Mouse (Mus musculus) stomach, embryonic 14.5 days (tissue): ENCODE results near the gene Plch2. TPM values are rescaled to one million over a fixed set of nuclear protein-coding genes. Genes with fewer than 3 reads are reported as not detected.

ENCODE experiments used
- ATAC-seq: fragments of 200-750 bp; cut with Nextera tagmentation; 2 replicates; pipeline ENCODE4 v1.8.0; 2017; ENCODE audit warnings: low read depth, moderate TSS enrichment; ENCODE audit not compliant: insufficient number of reproducible peaks, insufficient read depth, low FRiP score
- H3K27ac ChIP-seq: fragments of 300-500 bp; sonication (generic); 2 replicates; pipeline ENCODE4 v1.5.1; 2014; ENCODE audit warnings: mild to moderate bottlenecking, low read length, moderate library complexity, mixed read lengths
- H3K27me3 ChIP-seq: fragments of 300-500 bp; sonication (generic); 2 replicates; pipeline ENCODE4 v1.6.1; 2014; ENCODE audit warnings: low read length, control low read depth, mixed read lengths; ENCODE audit not compliant: control insufficient read depth, insufficient read depth
- H3K36me3 ChIP-seq: fragments of 300-500 bp; sonication (generic); 2 replicates; pipeline ENCODE4 v1.6.1; 2014; ENCODE audit warnings: mild to moderate bottlenecking, control low read depth, low read length, moderate library complexity, mixed read lengths; ENCODE audit not compliant: control insufficient read depth, insufficient read depth
- H3K4me1 ChIP-seq: fragments of 300-500 bp; sonication (generic); 2 replicates; pipeline ENCODE4 v1.6.1; 2014; ENCODE audit warnings: low read length, control low read depth, mixed read lengths; ENCODE audit not compliant: control insufficient read depth, insufficient read depth
- H3K4me2 ChIP-seq: fragments of 300-500 bp; sonication (generic); replicated peaks from 2 replicates; pipeline ENCODE4 v1.6.1; 2014; ENCODE audit warnings: low read depth, low read length, control low read depth
- H3K4me3 ChIP-seq: fragments of 300-500 bp; sonication (generic); 2 replicates; pipeline ENCODE4 v1.5.1; 2014; ENCODE audit warnings: low read depth, low read length, control low read depth
- H3K9ac ChIP-seq: fragments of 300-500 bp; sonication (generic); replicated peaks from 2 replicates; pipeline ENCODE4 v1.6.1; 2014; ENCODE audit warnings: low read depth, mild to moderate bottlenecking, control low read depth, low read length, moderate library complexity, mixed read lengths
- H3K9me3 ChIP-seq: fragments of 300-500 bp; sonication (generic); 2 replicates; pipeline ENCODE4 v1.6.1; 2016; ENCODE audit warnings: low read depth, low read length, control low read depth; ENCODE audit not compliant: control insufficient read depth
- WGBS: fragments of 180-500 bp; shearing (Covaris S2); extraction: QIAGEN DNeasy Blood & Tissue Kit; methylation state at CpG from one replicate; pipeline ENCODE4 v1.1.7; 2014; 5-methylcytosine and 5-hydroxymethylcytosine counted together
- polyA plus RNA-seq: library from polyadenylated mRNA; unstranded; fragments of >200 nt; fragmentation: Nextera tagmentation; extraction: Ambion mirVana; gene quantifications from 2 replicates; pipeline ENCODE4 v1.2.1, GENCODE M21; 2014

Plch2 gene
- polyA plus RNA-seq, 1 experiment from 2014 or later, result 25.9 TPM

DNA sequence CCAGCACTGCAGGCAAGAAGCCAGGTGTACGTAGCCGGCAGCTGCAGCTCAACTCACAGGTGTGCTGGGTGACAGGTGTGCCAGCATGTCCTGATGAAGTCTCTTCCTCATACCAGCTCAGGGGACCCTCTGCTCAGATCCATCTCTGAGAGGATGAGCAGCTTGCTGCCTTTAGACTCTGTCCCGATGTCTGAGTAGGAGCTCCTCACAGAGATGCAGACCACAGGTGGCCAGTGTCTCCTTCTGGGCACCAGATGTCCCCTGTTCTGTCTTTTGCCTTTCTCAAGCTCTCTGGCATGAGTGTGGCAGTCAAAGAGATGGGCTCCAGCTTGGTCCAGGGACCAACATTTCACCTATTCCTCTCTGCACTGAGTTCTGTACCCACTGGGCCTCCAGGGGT, 48.9 kb downstream of the Plch2 start:
- H3K4me1 ChIP-seq, result no peaks in the 10 kb centered on the region
- H3K27ac ChIP-seq, result no peak overlapping the region
- no peaks in the 10 kb centered on the region for H3K36me3 ChIP-seq
- H3K27me3 ChIP-seq, result no peaks in the 10 kb centered on the region
- no peak overlapping the region for H3K4me3 ChIP-seq
- WGBS, result 86% methylated on average over 3 of the region's 3 CpGs
- no peaks in the 10 kb centered on the region for H3K9me3 ChIP-seq
- H3K9ac ChIP-seq, result no peak overlapping the region
- no peak for ATAC-seq
- H3K4me2 ChIP-seq, result no peak overlapping the region

DNA sequence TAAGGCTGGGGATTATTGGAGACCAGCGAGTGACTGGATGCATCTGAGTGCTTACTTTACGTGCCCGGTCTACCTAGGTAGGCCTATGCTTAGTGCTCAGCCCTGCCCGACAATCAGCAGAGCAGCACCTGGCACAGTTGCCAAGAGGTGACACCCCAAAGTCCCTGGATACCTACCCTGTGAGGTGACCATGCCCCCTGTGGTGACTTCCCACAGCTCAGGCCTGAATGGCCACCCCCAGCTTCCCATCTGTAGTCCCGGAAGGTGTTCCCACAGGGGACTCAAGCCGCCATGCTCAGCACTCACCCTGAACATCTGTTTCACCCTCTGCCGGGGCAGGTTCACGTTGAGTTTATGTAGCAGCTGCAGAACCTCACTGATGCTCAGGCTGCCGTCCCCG, 50.3 kb downstream of the Plch2 start:
- no peaks in the 10 kb centered on the region for H3K36me3 ChIP-seq
- no peaks in the 10 kb centered on the region for H3K4me1 ChIP-seq
- no peak overlapping the region for H3K9ac ChIP-seq
- WGBS, result 44% methylated on average over 10 of the region's 10 CpGs
- no peak for ATAC-seq
- no peak overlapping the region for H3K4me2 ChIP-seq
- no peak overlapping the region for H3K4me3 ChIP-seq
- no peaks in the 10 kb centered on the region for H3K9me3 ChIP-seq
- no peaks in the 10 kb centered on the region for H3K27me3 ChIP-seq
- H3K27ac ChIP-seq, result no peak overlapping the region

DNA sequence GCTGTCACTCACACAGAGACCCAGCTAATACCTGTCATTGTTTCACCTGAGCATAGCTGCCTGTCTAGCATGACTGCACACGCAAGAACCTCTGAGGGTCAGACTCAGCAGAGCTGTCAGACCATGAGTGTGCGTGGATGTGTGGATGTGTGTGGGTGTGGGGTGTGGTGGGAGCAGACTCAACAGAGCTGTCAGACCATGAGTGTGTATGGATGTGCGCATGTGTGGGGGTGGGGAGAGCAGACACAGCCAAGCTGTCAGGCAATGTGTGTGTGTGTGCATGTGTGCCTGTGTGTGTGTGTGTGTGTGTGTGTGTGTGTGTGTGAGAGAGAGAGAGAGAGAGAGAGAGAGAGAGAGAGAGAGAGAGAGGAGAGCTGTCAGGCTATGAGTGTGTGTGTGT, 51.3 kb downstream of the Plch2 start:
- no peaks in the 10 kb centered on the region for H3K36me3 ChIP-seq
- H3K9ac ChIP-seq, result no peak overlapping the region
- no peaks in the 10 kb centered on the region for H3K27me3 ChIP-seq
- H3K4me1 ChIP-seq, result no peaks in the 10 kb centered on the region
- ATAC-seq, result no peak
- no peak overlapping the region for H3K4me3 ChIP-seq
- 76% methylated on average over 3 of the region's 3 CpGs for WGBS
- H3K9me3 ChIP-seq, result no peaks in the 10 kb centered on the region
- H3K4me2 ChIP-seq, result no peak overlapping the region
- no peak overlapping the region for H3K27ac ChIP-seq

DNA sequence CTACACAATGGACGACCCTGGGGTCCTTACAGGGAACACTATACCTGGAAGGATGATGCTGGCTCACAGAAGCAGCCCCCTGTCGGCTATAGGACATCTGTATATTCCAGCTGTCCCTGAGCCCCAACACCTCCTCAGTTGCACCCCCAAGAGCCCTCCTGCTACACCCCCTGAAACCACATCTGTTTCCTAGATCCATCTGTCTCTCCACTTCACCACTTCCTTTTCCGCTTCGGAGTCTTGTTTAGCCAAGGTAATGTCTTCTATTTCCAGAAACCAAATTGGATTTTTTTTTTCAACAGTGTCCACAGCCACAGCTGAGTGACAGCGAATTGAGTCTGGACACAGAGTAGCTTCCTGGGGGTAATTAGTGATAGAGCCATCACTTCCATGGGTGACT, 57.2 kb downstream of the Plch2 start:
- no peak for ATAC-seq
- no peak overlapping the region for H3K27ac ChIP-seq
- H3K36me3 ChIP-seq, result no peaks in the 10 kb centered on the region
- H3K4me2 ChIP-seq, result no peak overlapping the region
- no peak overlapping the region for H3K4me3 ChIP-seq
- H3K9me3 ChIP-seq, result no peaks in the 10 kb centered on the region
- H3K4me1 ChIP-seq, result no peaks in the 10 kb centered on the region
- no peak overlapping the region for H3K9ac ChIP-seq
- WGBS, result 71% methylated on average over 5 of the region's 5 CpGs
- no peaks in the 10 kb centered on the region for H3K27me3 ChIP-seq

DNA sequence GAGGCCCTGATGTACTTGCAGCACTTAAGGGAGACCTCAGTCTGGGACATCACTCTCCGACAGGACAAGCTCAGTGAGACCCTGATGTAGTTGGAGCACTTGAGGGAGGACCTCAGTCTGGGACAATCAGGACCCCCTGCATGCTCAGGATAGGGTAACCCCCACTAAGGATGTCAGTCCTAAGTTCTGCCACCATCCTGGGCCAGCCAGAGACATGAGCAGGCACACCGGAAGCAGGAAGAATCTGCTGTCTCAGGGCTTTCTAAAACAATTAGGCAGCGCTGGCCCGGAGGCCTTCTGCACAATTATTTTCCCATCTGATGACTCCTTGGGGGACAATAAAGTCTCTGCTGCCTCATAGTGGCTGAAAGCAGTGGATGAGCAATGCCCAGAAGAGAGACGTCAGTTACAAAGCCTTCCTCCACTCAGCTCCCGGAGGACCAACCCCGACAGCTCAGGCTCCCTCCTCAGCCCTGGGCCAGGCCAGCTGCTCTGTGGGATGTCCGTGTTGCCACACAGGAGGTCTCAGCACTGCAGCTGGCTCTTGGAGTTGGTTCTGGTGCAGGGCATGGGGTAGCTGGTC, 59.9 kb downstream of the Plch2 start:
- 41% methylated on average over 8 of the region's 8 CpGs for WGBS
- H3K36me3 ChIP-seq, result no peaks in the 10 kb centered on the region
- no peak overlapping the region for H3K4me3 ChIP-seq
- no peak for ATAC-seq
- H3K27ac ChIP-seq, result no peak overlapping the region
- no peaks in the 10 kb centered on the region for H3K9me3 ChIP-seq
- no peak overlapping the region for H3K4me2 ChIP-seq
- no peak overlapping the region for H3K9ac ChIP-seq
- H3K4me1 ChIP-seq, result no peaks in the 10 kb centered on the region
- H3K27me3 ChIP-seq, result no peaks in the 10 kb centered on the region

DNA sequence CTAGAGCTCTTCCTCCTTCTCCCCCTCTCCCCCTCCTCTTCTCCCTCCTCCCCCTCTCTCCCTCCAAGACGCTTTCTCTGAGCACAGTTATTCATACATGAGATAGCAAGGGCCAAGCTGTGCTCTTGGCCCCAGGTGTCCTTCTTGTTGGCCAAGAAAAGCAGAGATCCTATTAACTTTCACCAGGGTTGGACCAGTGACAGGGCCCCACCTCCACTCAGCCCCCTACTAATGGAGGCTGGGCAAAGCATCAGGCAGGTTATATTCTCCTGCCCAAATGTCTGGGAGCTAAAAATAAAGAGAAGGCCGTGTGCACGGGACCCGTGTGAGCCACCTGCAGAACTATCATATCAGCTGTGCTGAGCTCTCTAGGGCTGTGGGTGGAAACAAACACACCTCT, 61.7 kb downstream of the Plch2 start:
- H3K4me2 ChIP-seq, result no peak overlapping the region
- no peaks in the 10 kb centered on the region for H3K9me3 ChIP-seq
- no peak overlapping the region for H3K4me3 ChIP-seq
- H3K27ac ChIP-seq, result no peak overlapping the region
- no peak for ATAC-seq
- H3K4me1 ChIP-seq, result no peaks in the 10 kb centered on the region
- no peaks in the 10 kb centered on the region for H3K27me3 ChIP-seq
- no peak overlapping the region for H3K9ac ChIP-seq
- no peaks in the 10 kb centered on the region for H3K36me3 ChIP-seq
- WGBS, result 64% methylated on average over 4 of the region's 4 CpGs

DNA sequence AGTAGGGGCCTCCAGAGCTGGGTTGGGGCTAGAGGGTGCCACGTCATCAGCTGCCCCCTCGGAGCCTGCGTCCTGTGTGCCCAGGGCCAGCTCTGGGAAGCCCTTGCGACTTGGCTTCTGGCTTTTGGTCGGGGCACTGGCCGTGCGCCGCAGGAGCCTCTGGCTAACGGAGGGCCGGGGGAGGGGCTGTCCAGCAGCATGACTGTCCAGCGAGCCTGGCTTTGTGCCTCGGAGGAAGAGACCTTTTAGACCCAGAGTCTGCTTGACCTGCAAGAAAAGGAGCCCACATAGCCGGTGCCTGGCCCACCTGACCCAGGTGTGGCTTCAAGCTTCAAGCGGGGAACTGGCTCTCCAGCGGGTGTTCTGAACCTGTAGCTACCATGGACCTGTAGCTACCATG, 69.8 kb downstream of the Plch2 start:
- no peaks in the 10 kb centered on the region for H3K9me3 ChIP-seq
- H3K36me3 ChIP-seq, result no peaks in the 10 kb centered on the region
- no peaks in the 10 kb centered on the region for H3K27me3 ChIP-seq
- peaks cover 8% of the 10 kb centered on the region; the same call in 1 of the 2 replicates for H3K4me1 ChIP-seq
- H3K9ac ChIP-seq, result no peak overlapping the region
- H3K4me3 ChIP-seq, result no peak overlapping the region
- no peak overlapping the region for H3K4me2 ChIP-seq
- WGBS, result 74% methylated on average over 15 of the region's 15 CpGs
- H3K27ac ChIP-seq, result no peak overlapping the region
- no peak for ATAC-seq

DNA sequence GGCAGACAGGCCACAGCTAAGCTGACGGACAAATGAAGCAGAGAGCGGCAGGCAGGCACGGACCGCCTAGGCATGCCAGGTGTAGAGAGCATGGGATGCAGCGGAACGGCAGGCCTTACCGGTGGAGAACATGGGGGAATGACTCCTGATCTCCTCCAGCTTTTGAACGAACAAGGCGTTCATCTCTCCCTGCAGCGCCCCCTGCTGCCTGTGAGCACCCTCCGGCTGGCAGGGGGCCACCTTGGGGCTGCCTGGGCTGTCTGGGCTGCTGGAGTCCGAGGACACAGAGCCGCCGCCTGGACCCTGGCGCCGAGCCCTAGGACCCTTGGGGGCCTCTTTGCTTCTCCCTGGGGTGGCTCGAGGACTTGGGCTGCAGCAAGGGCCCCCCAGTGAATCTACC, 70.5 kb downstream of the Plch2 start:
- H3K9ac ChIP-seq, result no peak overlapping the region
- ATAC-seq, result no peak

DNA sequence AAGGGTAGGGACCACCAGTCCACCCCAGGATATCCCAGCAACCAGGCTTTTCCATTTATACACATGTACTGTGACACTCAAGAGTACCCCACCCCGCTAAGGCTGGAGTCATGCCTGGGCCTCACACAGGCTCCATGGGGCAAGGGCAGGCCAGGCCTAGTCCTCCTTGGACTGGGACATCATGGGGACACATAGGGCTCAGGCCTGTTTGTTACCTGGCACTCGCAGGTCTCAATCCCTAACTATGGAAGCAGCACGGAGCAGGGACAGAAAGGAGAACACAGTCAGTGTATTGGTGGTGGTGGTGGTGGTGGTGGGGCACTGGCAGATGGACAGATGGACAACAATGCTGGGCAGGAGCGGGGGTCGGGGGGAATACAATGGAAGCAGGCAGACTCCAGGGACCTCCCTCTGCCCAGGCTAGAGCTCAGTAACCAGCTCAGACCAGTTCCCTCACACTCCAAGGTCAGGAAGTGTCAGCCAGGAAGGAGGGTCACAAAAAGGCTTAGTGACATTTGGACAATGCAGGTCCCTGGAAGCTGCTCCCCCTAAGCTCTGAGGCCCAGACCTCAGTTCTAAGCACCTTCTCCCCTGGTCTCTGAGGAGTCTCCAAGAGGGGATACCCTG, 71.3 kb downstream of the Plch2 start:
- H3K27me3 ChIP-seq, result no peaks in the 10 kb centered on the region
- 86% methylated on average over 5 of the region's 5 CpGs for WGBS
- no peak overlapping the region for H3K27ac ChIP-seq
- no peak overlapping the region for H3K4me2 ChIP-seq
- H3K36me3 ChIP-seq, result peaks cover 11% of the 10 kb centered on the region
- H3K4me3 ChIP-seq, result no peak overlapping the region
- H3K9me3 ChIP-seq, result no peaks in the 10 kb centered on the region
- no peak for ATAC-seq
- peaks cover 8% of the 10 kb centered on the region; the same call in 1 of the 2 replicates for H3K4me1 ChIP-seq
- no peak overlapping the region for H3K9ac ChIP-seq

More for the DNA sequence above, 70.5 kb downstream of the Plch2 start:
- Histone ChIP-seq H3K9me3 (no peaks in the 10 kb centered on the region), H3K27ac (no peak overlapping the region), H3K4me1 (peaks cover 8% of the 10 kb centered on the region; the same call in 1 of the 2 replicates), H3K27me3 (no peaks in the 10 kb centered on the region), H3K4me2 (peak overlapping the region; percentile 23; the same call in 1 of the 2 replicates), H3K36me3 (peaks cover 3% of the 10 kb centered on the region), H3K4me3 (no peak overlapping the region)
- 15% methylated on average over 17 of the region's 17 CpGs for WGBS
